Mouse (Mus musculus) embryonic facial prominence, embryonic 14.5 days (tissue): ENCODE results near the gene Prdm8. TPM values are rescaled to one million over a fixed set of nuclear protein-coding genes. Genes with fewer than 3 reads are reported as not detected.

ENCODE experiments used
- ATAC-seq: fragments of 200-750 bp; cut with Nextera tagmentation; 2 replicates; pipeline ENCODE4 v1.8.0; 2017; ENCODE audit warnings: low read depth, moderate number of reproducible peaks, moderate TSS enrichment
- DNase-seq: peaks from one replicate; pipeline ENCODE4 v3.0.0-alpha.2; 2015; ENCODE audit warnings: low spot score
- H3K27ac ChIP-seq: fragments of 300-500 bp; sonication (generic); replicated peaks from 2 replicates; pipeline ENCODE4 v1.5.1; 2014; ENCODE audit warnings: low read depth, mild to moderate bottlenecking, low read length, moderate library complexity
- H3K27me3 ChIP-seq: fragments of 300-500 bp; sonication (generic); replicated peaks from 2 replicates; pipeline ENCODE4 v1.6.1; 2014; ENCODE audit warnings: low read length; ENCODE audit not compliant: control insufficient read depth, insufficient read depth
- H3K36me3 ChIP-seq: fragments of 300-500 bp; sonication (generic); 2 replicates; pipeline ENCODE4 v1.6.1; 2014; ENCODE audit warnings: low read length, mixed read lengths; ENCODE audit not compliant: control insufficient read depth, insufficient read depth
- H3K4me1 ChIP-seq: fragments of 300-500 bp; sonication (generic); 2 replicates; pipeline ENCODE4 v1.6.1; 2014; ENCODE audit warnings: antibody characterized with exemption, low read length; ENCODE audit not compliant: control insufficient read depth, insufficient read depth
- H3K4me2 ChIP-seq: fragments of 300-500 bp; sonication (generic); 2 replicates; pipeline ENCODE4 v1.6.1; 2014; ENCODE audit warnings: low read depth, mild to moderate bottlenecking, low read length, moderate library complexity, mixed read lengths
- H3K4me3 ChIP-seq: fragments of 300-500 bp; sonication (generic); 2 replicates; pipeline ENCODE4 v1.5.1; 2014; ENCODE audit warnings: low read depth, mild to moderate bottlenecking, low read length
- H3K9ac ChIP-seq: fragments of 300-500 bp; sonication (generic); 2 replicates; pipeline ENCODE4 v1.6.1; 2014; ENCODE audit warnings: low read depth, mild to moderate bottlenecking, low read length, moderate library complexity, mixed read lengths
- H3K9me3 ChIP-seq: fragments of 300-500 bp; sonication (generic); 2 replicates; pipeline ENCODE4 v1.6.1; 2016; ENCODE audit warnings: low read length; ENCODE audit not compliant: control insufficient read depth
- WGBS: fragments of 180-500 bp; shearing (Covaris S2); extraction: QIAGEN DNeasy Blood & Tissue Kit; methylation state at CpG from one replicate; pipeline ENCODE4 v1.1.7; 2014; 5-methylcytosine and 5-hydroxymethylcytosine counted together
- polyA plus RNA-seq: library from polyadenylated mRNA; unstranded; fragments of >200 nt; fragmentation: Nextera tagmentation; extraction: Ambion mirVana; gene quantifications from 2 replicates; pipeline ENCODE4 v1.2.1, GENCODE M21; 2014

Prdm8 gene
- polyA plus RNA-seq, 1 experiment from 2014 or later: 0.43 TPM

DNA sequence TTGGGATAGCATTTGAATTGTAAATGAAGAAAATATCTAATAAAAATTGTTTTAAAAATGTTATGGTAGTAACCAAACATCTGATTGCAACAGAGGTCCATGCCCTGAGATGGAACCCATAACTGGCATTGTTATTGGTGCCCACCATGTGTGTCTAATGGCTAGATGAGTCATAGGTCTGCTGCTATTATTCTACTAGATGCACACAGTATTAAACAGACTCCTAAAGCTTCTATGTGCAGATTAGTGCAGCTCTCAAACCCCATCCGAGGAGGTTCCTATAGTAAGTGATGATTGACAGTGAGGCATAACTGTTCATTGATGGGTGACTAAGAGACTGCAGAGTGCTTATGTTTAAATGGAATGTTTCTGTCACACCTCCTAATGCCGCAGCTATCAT is 59.7 kb downstream of the Prdm8 start:
- Histone ChIP-seq H3K4me2 (no peak overlapping the region), H3K9me3 (no peaks in the 10 kb centered on the region), H3K4me1 (no peaks in the 10 kb centered on the region), H3K36me3 (no peaks in the 10 kb centered on the region), H3K4me3 (no peak overlapping the region), H3K27me3 (0 out of 2 replicates have a peak, but pooled peaks cover 3% of the 10 kb centered on the region), H3K9ac (no peak overlapping the region), H3K27ac (no peak overlapping the region)
- DNase-seq: no peak
- no peak for ATAC-seq
- WGBS: 74% methylated on average over 2 of the region's 2 CpGs

DNA sequence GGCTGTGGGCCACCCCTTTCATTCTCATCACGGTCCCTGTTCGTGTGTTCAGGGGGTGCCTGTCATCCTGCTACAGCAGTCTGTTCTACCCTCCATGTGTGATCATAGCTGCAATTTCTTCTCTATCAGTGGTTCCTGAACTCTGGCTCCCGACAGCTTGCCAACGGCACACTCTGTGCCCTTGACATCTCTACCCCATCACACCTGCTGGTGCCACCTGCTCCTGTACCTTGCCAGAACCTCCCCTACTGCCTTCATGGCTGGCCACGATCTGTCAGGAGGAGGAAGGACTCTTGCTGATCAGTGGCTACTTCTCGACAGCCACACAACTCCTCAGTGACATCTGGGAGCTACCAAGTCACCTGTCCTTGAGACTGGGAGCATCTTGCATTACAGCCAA is 62.5 kb downstream of the Prdm8 start:
- H3K9ac ChIP-seq: no peak overlapping the region
- WGBS: 83% methylated on average over 6 of the region's 6 CpGs
- no peaks in the 10 kb centered on the region for H3K4me1 ChIP-seq
- ATAC-seq: no peak
- no peaks in the 10 kb centered on the region for H3K9me3 ChIP-seq
- H3K36me3 ChIP-seq: no peaks in the 10 kb centered on the region
- H3K4me3 ChIP-seq: no peak overlapping the region
- H3K4me2 ChIP-seq: no peak overlapping the region
- no peak for DNase-seq
- 0 out of 2 replicates have a peak, but pooled peaks cover 3% of the 10 kb centered on the region for H3K27me3 ChIP-seq
- H3K27ac ChIP-seq: no peak overlapping the region

GRCm38 (mm10) chr5:98238466-98238865 is 71.5 kb downstream of the Prdm8 start:
- Histone ChIP-seq H3K9me3 (no peaks in the 10 kb centered on the region), H3K27ac (no peak overlapping the region), H3K4me2 (no peak overlapping the region), H3K4me1 (no peaks in the 10 kb centered on the region), H3K9ac (no peak overlapping the region), H3K27me3 (0 out of 2 replicates have a peak, but pooled peaks cover 4% of the 10 kb centered on the region), H3K4me3 (no peak overlapping the region), H3K36me3 (no peaks in the 10 kb centered on the region)
- ATAC-seq (no peak), DNase-seq (no peak)
- 78% methylated on average over 6 of the region's 6 CpGs for WGBS

Other genes starting within 250 kb of the Prdm8 start
- gene Antxr2, start 136.2 kb upstream of the Prdm8 start, polyA plus RNA-seq: 29.1 and 31.7 TPM in 2 replicates
- 1.6 and 1.7 TPM in 2 replicates for gene Fgf5, start 87.0 kb downstream of the Prdm8 start, polyA plus RNA-seq
- 1.1 and 1.9 TPM in 2 replicates for gene Cfap299, start 162.1 kb downstream of the Prdm8 start, polyA plus RNA-seq